Mouse (Mus musculus) CH12.LX (cell line): ENCODE results near the gene Clasrp. TPM values are rescaled to one million over a fixed set of nuclear protein-coding genes. Genes with fewer than 3 reads are reported as not detected.

ENCODE experiments used
- DNase-seq: peaks from one replicate; pipeline ENCODE4 v3.0.0-alpha.2; 2013; ENCODE audit errors: extremely low read depth
- H3K27ac ChIP-seq: 2 replicates; pipeline ENCODE4 v1.5.1; 2012; ENCODE audit warnings: low read depth, mild to moderate bottlenecking, control low read depth, moderate library complexity; ENCODE audit not compliant: insufficient read depth
- H3K27me3 ChIP-seq: replicated peaks from 2 replicates; pipeline ENCODE3; 2012; ENCODE audit warnings: inconsistent platforms
- H3K36me3 ChIP-seq, 2 experiments: replicated peaks in 1 of 2; 2 replicates each; pipeline versions ENCODE3 to v1.6.1; 2012; ENCODE audit warnings: inconsistent platforms in 1 of 2, low read length in 1 of 2, mild to moderate bottlenecking in 1 of 2, mixed read lengths in 1 of 2, moderate library complexity in 1 of 2; ENCODE audit not compliant: control insufficient read depth in 1 of 2, insufficient read depth in 1 of 2
- H3K4me1 ChIP-seq, 2 experiments: 2 replicates each; pipeline ENCODE4 v1.6.1; 2012; ENCODE audit warnings: inconsistent platforms in 1 of 2, moderate library complexity in 1 of 2; ENCODE audit not compliant: insufficient read depth in 2 of 2, control insufficient read depth in 1 of 2
- H3K4me2 ChIP-seq: 2 replicates; pipeline ENCODE4 v1.6.1; 2012; ENCODE audit warnings: low read depth, mild to moderate bottlenecking, control low read depth; ENCODE audit not compliant: poor library complexity, insufficient read depth, severe bottlenecking
- H3K4me3 ChIP-seq, 3 experiments: fragments of 150-350 bp in 1 of 3; sonication (generic) in 1 of 3; replicated peaks in 1 of 3; 2 replicates each; pipeline versions ENCODE3 to v1.5.1; 2011 to 2012; ENCODE audit warnings: low read depth in 2 of 3, low read length in 2 of 3, mild to moderate bottlenecking in 2 of 3, moderate library complexity in 2 of 3, control low read depth in 1 of 3, improper control_type of control experiment in 1 of 3, inconsistent platforms in 1 of 3, mixed read lengths in 1 of 3; ENCODE audit not compliant: poor library complexity in 1 of 3
- H3K79me2 ChIP-seq: replicated peaks from 2 replicates; pipeline ENCODE4 v1.6.1; 2012; ENCODE audit warnings: mild to moderate bottlenecking, moderate library complexity; ENCODE audit not compliant: control insufficient read depth, poor library complexity, insufficient read depth, severe bottlenecking; ENCODE audit errors: extremely low read depth
- H3K9ac ChIP-seq: 2 replicates; pipeline ENCODE4 v1.6.1; 2012; ENCODE audit warnings: low read depth, mild to moderate bottlenecking, control low read depth, moderate library complexity; ENCODE audit not compliant: insufficient read depth
- H3K9me3 ChIP-seq: replicated peaks from 2 replicates; pipeline ENCODE3; 2012; ENCODE audit warnings: low read length, inconsistent platforms, mixed read lengths
- BHLHE40 ChIP-seq: IDR thresholded peaks from 2 replicates; pipeline ENCODE4 v1.6.1; 2011; ENCODE audit warnings: mild to moderate bottlenecking, low read depth, low read length, improper control_type of control experiment
- CHD1 ChIP-seq: IDR thresholded peaks from 2 replicates; pipeline ENCODE4 v1.6.1; 2012; ENCODE audit warnings: low read depth, low read length, improper control_type of control experiment, inconsistent platforms
- CHD2 ChIP-seq: IDR thresholded peaks from 2 replicates; pipeline ENCODE4 v1.6.1; 2011; ENCODE audit warnings: low read length, improper control_type of control experiment
- CTCF ChIP-seq, 2 experiments: IDR thresholded peaks in 1 of 2; conservative IDR thresholded peaks in 1 of 2; 2 replicates each; pipeline ENCODE4 v1.5.1; 2011 to 2012; ENCODE audit warnings: low read depth in 2 of 2, low read length in 2 of 2, improper control_type of control experiment in 1 of 2, inconsistent platforms in 1 of 2, mild to moderate bottlenecking in 1 of 2, moderate library complexity in 1 of 2
- E2F4 ChIP-seq: IDR thresholded peaks from 2 replicates; pipeline ENCODE4 v1.6.1; 2011; ENCODE audit warnings: low read depth, low read length, improper control_type of control experiment; ENCODE audit not compliant: insufficient replicate concordance
- ELF1 ChIP-seq: IDR thresholded peaks from 2 replicates; pipeline ENCODE4 v1.6.1; 2014; ENCODE audit warnings: low read depth, mild to moderate bottlenecking, inconsistent platforms, low read length, improper control_type of control experiment
- EP300 ChIP-seq: IDR thresholded peaks from 2 replicates; pipeline ENCODE4 v1.6.1; 2011; ENCODE audit warnings: low read length, improper control_type of control experiment
- ETS1 ChIP-seq: conservative IDR thresholded peaks from 2 replicates; pipeline ENCODE4 v1.6.1; 2012; ENCODE audit warnings: low read depth, mild to moderate bottlenecking, inconsistent platforms, low read length, improper control_type of control experiment, moderate library complexity
- GABPA ChIP-seq: IDR thresholded peaks from 2 replicates; pipeline ENCODE4 v1.6.1; 2012; ENCODE audit warnings: low read depth, low read length, improper control_type of control experiment, inconsistent platforms; ENCODE audit not compliant: insufficient replicate concordance
- HCFC1 ChIP-seq: IDR thresholded peaks from 2 replicates; pipeline ENCODE4 v1.6.1; 2012; ENCODE audit warnings: low read depth, mild to moderate bottlenecking, inconsistent platforms, low read length, improper control_type of control experiment
- IRF4 ChIP-seq: IDR thresholded peaks from 2 replicates; pipeline ENCODE4 v1.6.1; 2014; ENCODE audit warnings: low read depth, mild to moderate bottlenecking, inconsistent platforms, low read length, improper control_type of control experiment
- JUN ChIP-seq: IDR thresholded peaks from 2 replicates; pipeline ENCODE4 v1.6.1; 2011; ENCODE audit warnings: low read depth, mild to moderate bottlenecking, low read length, improper control_type of control experiment, moderate library complexity; ENCODE audit not compliant: insufficient read depth
- JUND ChIP-seq: conservative IDR thresholded peaks from 2 replicates; pipeline ENCODE4 v1.6.1; 2011; ENCODE audit warnings: low read depth, low read length, improper control_type of control experiment
- KAT2A ChIP-seq: IDR thresholded peaks from 2 replicates; pipeline ENCODE4 v1.6.1; 2012; ENCODE audit warnings: low read length, improper control_type of control experiment, inconsistent platforms; ENCODE audit not compliant: insufficient replicate concordance
- MAFK ChIP-seq: IDR thresholded peaks from 2 replicates; pipeline ENCODE4 v1.6.1; 2011; ENCODE audit warnings: low read length, improper control_type of control experiment; ENCODE audit not compliant: insufficient replicate concordance
- MAX ChIP-seq: IDR thresholded peaks from 2 replicates; pipeline ENCODE4 v1.6.1; 2011; ENCODE audit warnings: low read length, improper control_type of control experiment
- MAZ ChIP-seq: IDR thresholded peaks from 2 replicates; pipeline ENCODE4 v1.6.1; 2012; ENCODE audit warnings: low read depth, mild to moderate bottlenecking, inconsistent platforms, low read length, improper control_type of control experiment, moderate library complexity
- MEF2A ChIP-seq: IDR thresholded peaks from 2 replicates; pipeline ENCODE4 v1.6.1; 2014; ENCODE audit warnings: low read depth, mild to moderate bottlenecking, inconsistent platforms, low read length, improper control_type of control experiment, borderline replicate concordance
- MXI1 ChIP-seq: IDR thresholded peaks from 2 replicates; pipeline ENCODE4 v1.6.1; 2011; ENCODE audit warnings: mild to moderate bottlenecking, low read depth, low read length, improper control_type of control experiment
- MYC ChIP-seq: IDR thresholded peaks from 2 replicates; pipeline ENCODE4 v1.6.1; 2011; ENCODE audit warnings: low read depth, mild to moderate bottlenecking, improper control_type of control experiment, low read length
- NELFE ChIP-seq: IDR thresholded peaks from 2 replicates; pipeline ENCODE4 v1.6.1; 2011; ENCODE audit warnings: low read depth, low read length, improper control_type of control experiment
- NRF1 ChIP-seq: IDR thresholded peaks from 2 replicates; pipeline ENCODE4 v1.6.1; 2014; ENCODE audit warnings: low read depth, mild to moderate bottlenecking, inconsistent platforms, low read length, improper control_type of control experiment, moderate library complexity
- PAX5 ChIP-seq: IDR thresholded peaks from 2 replicates; pipeline ENCODE4 v1.6.1; 2012; ENCODE audit warnings: low read length, inconsistent platforms, mixed read lengths
- POLR2A ChIP-seq: IDR thresholded peaks from 2 replicates; pipeline ENCODE4 v1.6.1; 2011; ENCODE audit warnings: low read depth, mild to moderate bottlenecking, improper control_type of control experiment, low read length
- POLR2AphosphoS2 ChIP-seq: IDR thresholded peaks from 2 replicates; pipeline ENCODE4 v1.6.1; 2011; ENCODE audit warnings: low read depth, low read length, improper control_type of control experiment
- RAD21 ChIP-seq: IDR thresholded peaks from 2 replicates; pipeline ENCODE4 v1.6.1; 2011; ENCODE audit warnings: low read depth, mild to moderate bottlenecking, low read length, improper control_type of control experiment, moderate library complexity
- RCOR1 ChIP-seq: conservative IDR thresholded peaks from 2 replicates; pipeline ENCODE4 v1.6.1; 2012; ENCODE audit warnings: low read depth, mild to moderate bottlenecking, inconsistent platforms, low read length, improper control_type of control experiment
- SIN3A ChIP-seq: IDR thresholded peaks from 2 replicates; pipeline ENCODE4 v1.6.1; 2012; ENCODE audit warnings: low read length, improper control_type of control experiment, inconsistent platforms
- SMC3 ChIP-seq: IDR thresholded peaks from 2 replicates; pipeline ENCODE4 v1.6.1; 2011; ENCODE audit warnings: low read depth, low read length, improper control_type of control experiment
- TBP ChIP-seq: conservative IDR thresholded peaks from 2 replicates; pipeline ENCODE4 v1.6.1; 2011; ENCODE audit warnings: low read depth, low read length, improper control_type of control experiment
- TCF12 ChIP-seq: IDR thresholded peaks from 2 replicates; pipeline ENCODE4 v1.6.1; 2014; ENCODE audit warnings: low read depth, mild to moderate bottlenecking, inconsistent platforms, low read length, improper control_type of control experiment
- UBTF ChIP-seq: IDR thresholded peaks from 2 replicates; pipeline ENCODE4 v1.6.1; 2012; ENCODE audit warnings: low read depth, mild to moderate bottlenecking, inconsistent platforms, low read length, improper control_type of control experiment, moderate library complexity
- USF1 ChIP-seq: IDR thresholded peaks from 2 replicates; pipeline ENCODE4 v1.6.1; 2014; ENCODE audit warnings: low read depth, mild to moderate bottlenecking, inconsistent platforms, low read length, improper control_type of control experiment
- USF2 ChIP-seq: conservative IDR thresholded peaks from 2 replicates; pipeline ENCODE4 v1.6.1; 2011; ENCODE audit warnings: low read depth, low read length, improper control_type of control experiment
- ZC3H11A ChIP-seq: IDR thresholded peaks from 2 replicates; pipeline ENCODE4 v1.6.1; 2012; ENCODE audit warnings: low read depth, mild to moderate bottlenecking, inconsistent platforms, low read length, improper control_type of control experiment
- ZKSCAN1 ChIP-seq: IDR thresholded peaks from 2 replicates; pipeline ENCODE4 v1.6.1; 2012; ENCODE audit warnings: low read depth, inconsistent platforms, low read length, improper control_type of control experiment, borderline replicate concordance
- ZMIZ1 ChIP-seq: IDR thresholded peaks from 2 replicates; pipeline ENCODE4 v1.6.1; 2012; ENCODE audit warnings: low read depth, mild to moderate bottlenecking, inconsistent platforms, low read length, improper control_type of control experiment
- ZNF384 ChIP-seq: IDR thresholded peaks from 2 replicates; pipeline ENCODE4 v1.6.1; 2012; ENCODE audit warnings: low read depth, low read length, improper control_type of control experiment, inconsistent platforms
- dilution Hi-C: fragments of 300-500 bp; cut with MboI; formaldehyde crosslinking; loops from 2 replicates; pipeline ENCODE4 v1.14.3; 2020; ENCODE audit warnings: low sequenced_read_pairs; ENCODE audit not compliant: extremely low pct_unique_long_range_greater_than_20kb, extremely low pct_ligation_motif_present
- in situ Hi-C: fragments of 300-500 bp; cut with MboI; formaldehyde crosslinking; loops from 3 replicates; pipeline ENCODE4 v1.14.3; 2019; ENCODE audit warnings: low sequenced_read_pairs, low pct_ligation_motif_present, low pct_unique_long_range_greater_than_20kb, mixed read lengths
- polyA plus RNA-seq: library from polyadenylated mRNA; unstranded; fragments of >175 nt; gene quantifications from 2 replicates; pipeline ENCODE4 v1.2.1, GENCODE M21; 2012; ENCODE audit warnings: low read depth; ENCODE audit not compliant: insufficient read length
- total RNA-seq, 2 experiments: library from RNA; depleted of rRNA; stranded (reverse); fragments of 300-350 nt in 1 of 2; fragments of >200 nt in 1 of 2; gene quantifications; 2 replicates each; pipeline ENCODE4 v1.2.3; 2012 to 2014

The Clasrp gene
- total and polyA plus RNA-seq, 3 experiments = 14.5 to 59.4 (median 45.4) TPM

- Histone ChIP-seq H3K4me2 (peak overlapping the region; percentile 58; the same call in 1 of the 2 replicates), H3K79me2 (peaks cover 31% of the 10 kb centered on the region), H3K4me1 (peaks cover 17 to 63% of the 10 kb centered on the region in 2 experiments), H3K27me3 (no peaks in the 10 kb centered on the region), H3K9ac (peak overlapping the region; percentile 88), H3K9me3 (no peaks in the 10 kb centered on the region), H3K27ac (peak overlapping the region; percentile 95), H3K36me3 (peaks cover 29 to 37% of the 10 kb centered on the region in 2 experiments), H3K4me3 (peak overlapping the region; percentile 61 to 82 (median 76))
- DNase-seq = peak; percentile 86
- TF ChIP-seq ETS1 = peak; percentile 82
- TF ChIP-seq MYC = peak; percentile 40; the same call in 1 of the 2 replicates
- peak; percentile 53 for TF ChIP-seq SIN3A
- TF ChIP-seq SMC3 = 0 out of 2 replicates have a peak, but pooled peaks have one; percentile 1
- 0 out of 2 replicates have a peak, but pooled peaks have one; percentile 20 for TF ChIP-seq NRF1
- no peak for TF ChIP-seq RAD21
- TF ChIP-seq EP300 = peak; percentile 90
- TF ChIP-seq JUND = no peak
- TF ChIP-seq IRF4 = peak; percentile 99
- no peak for TF ChIP-seq E2F4
- TF ChIP-seq MAFK = 0 out of 2 replicates have a peak, but pooled peaks have one; percentile 26
- peak; percentile 15 for TF ChIP-seq MAZ
- TF ChIP-seq TBP = no peak; the same call in 1 of the 2 replicates
- no peak for TF ChIP-seq USF1
- TF ChIP-seq CTCF (conservative IDR thresholded peaks at IDR 0.05 in 1 of 2, IDR thresholded peaks at IDR 0.05 in 1 of 2; ENCODE audit: low read depth in 2 of 2, low read length in 2 of 2) = no peak
- peak; percentile 61; the same call in 1 of the 2 replicates for TF ChIP-seq POLR2AphosphoS2
- no peak for TF ChIP-seq MAX
- TF ChIP-seq GABPA = no peak
- TF ChIP-seq UBTF = no peak
- TF ChIP-seq ELF1 = 0 out of 2 replicates have a peak, but pooled peaks have one; percentile 43
- TF ChIP-seq HCFC1 = peak; percentile 46; the same call in 1 of the 2 replicates
- TF ChIP-seq TCF12 = peak; percentile 99
- TF ChIP-seq ZNF384 = no peak
- peak; percentile 29 for TF ChIP-seq MXI1
- peak; percentile 94 for TF ChIP-seq CHD2
- TF ChIP-seq PAX5 = no peak
- TF ChIP-seq POLR2A = peak; percentile 52
- no peak for TF ChIP-seq ZKSCAN1
- no peak for TF ChIP-seq USF2
- peak; percentile 33 for TF ChIP-seq NELFE
- peak; percentile 75; the same call in 1 of the 2 replicates for TF ChIP-seq RCOR1
- TF ChIP-seq JUN = no peak
- peak; percentile 99 for TF ChIP-seq MEF2A
- no peak for TF ChIP-seq ZC3H11A
- TF ChIP-seq KAT2A = no peak
- TF ChIP-seq BHLHE40 = peak; percentile 71; the same call in 1 of the 2 replicates
- peak; percentile 80; the same call in 1 of the 2 replicates for TF ChIP-seq CHD1
- peak; percentile 14; the same call in 1 of the 2 replicates for TF ChIP-seq ZMIZ1
- dilution Hi-C loops (no loop called here), in situ Hi-C loops (loop anchor here (10.0 kb wide), 1 partner anchor 73 kb away; the partner anchor contains the start of genes Bloc1s3 and Trappc6a)
Observed at GRCm38 (mm10) chr7:19577877-19578414, 26.3 kb downstream of the Clasrp start.
